Mouse (Mus musculus) adrenal gland, postnatal 0 days (tissue): ENCODE data around the gene Fanca. TPM values are rescaled to one million over a fixed set of nuclear protein-coding genes. Genes with fewer than 3 reads are reported as not detected.

Experiments
- polyA plus RNA-seq: library from polyadenylated mRNA; unstranded; fragments of >200 nt; fragmentation: Nextera tagmentation; extraction: Ambion mirVana; gene quantifications from 2 replicates; pipeline ENCODE4 v1.2.1, GENCODE M21; 2015

The Fanca gene
- 5.5 and 11.5 TPM in 2 replicates for polyA plus RNA-seq

GRCm38 (mm10) chr8:123318467-123318911 lies at the start of gene Fanca:
TSS of gene Fanca (minus strand) at chr8:123318576.

GRCm38 (mm10) chr8:123332262-123333090 lies 14.1 kb upstream of the Fanca start, which contains the start of gene Spire2:
TSS of gene Spire2 (plus strand) at chr8:123332713.

GRCm38 (mm10) chr8:123254099-123254885 lies 64.1 kb downstream of the Fanca start, which contains the start of the genes Zfp276 and Vps9d1:
TSS of gene Zfp276 (plus strand) at chr8:123254195.
TSS of gene Vps9d1 (minus strand) at chr8:123254348.

GRCm38 (mm10) chr8:123235520-123236497 lies 82.6 kb downstream of the Fanca start, which contains the start of gene Spata2l:
TSS of gene Spata2l (minus strand) at chr8:123236233.

GRCm38 (mm10) chr8:123224278-123225266 lies 93.8 kb downstream of the Fanca start, which contains the start of gene Cdk10:
TSS of gene Cdk10 (plus strand) at chr8:123224842.

Other genes with a start within 250 kb of the Fanca start
- 1,556 and 1,800 TPM in 2 replicates for gene Rpl13, start 216.2 kb downstream of the Fanca start, polyA plus RNA-seq
- 1.9 and 2.1 TPM in 2 replicates for gene Cpne7, start 201.2 kb downstream of the Fanca start, polyA plus RNA-seq
- gene Sult5a1, start 160.3 kb downstream of the Fanca start, polyA plus RNA-seq, result 32.0 and 64.8 TPM in 2 replicates
- gene Dpep1, start 132.3 kb downstream of the Fanca start, polyA plus RNA-seq, result 39.7 and 90.2 TPM in 2 replicates
- gene Chmp1a, start 105.8 kb downstream of the Fanca start, polyA plus RNA-seq, result 135 and 154 TPM in 2 replicates
- 4.3 and 5.1 TPM in 2 replicates for gene Spata33, start 105.7 kb downstream of the Fanca start, polyA plus RNA-seq
- gene Cdk10, start 93.7 kb downstream of the Fanca start, polyA plus RNA-seq, result 27.2 and 30.8 TPM in 2 replicates
- 3.3 and 8.4 TPM in 2 replicates for gene Spata2l, start 82.3 kb downstream of the Fanca start, polyA plus RNA-seq
- 11.6 and 13.3 TPM in 2 replicates for gene Zfp276, start 64.4 kb downstream of the Fanca start, polyA plus RNA-seq
- 17.0 and 18.7 TPM in 2 replicates for gene Vps9d1, start 64.2 kb downstream of the Fanca start, polyA plus RNA-seq
- 4.2 and 6.7 TPM in 2 replicates for gene Spire2, start 14.1 kb upstream of the Fanca start, polyA plus RNA-seq
- 127 and 188 TPM in 2 replicates for gene Tcf25, start 55.2 kb upstream of the Fanca start, polyA plus RNA-seq
- gene Mc1r, start 88.5 kb upstream of the Fanca start, polyA plus RNA-seq, result 0.05 TPM in 1 of 2 replicates, not detected in the other
- gene Tubb3, start 92.8 kb upstream of the Fanca start, polyA plus RNA-seq, result 93.9 and 334 TPM in 2 replicates
- 21.8 and 22.2 TPM in 2 replicates for gene Def8, start 105.0 kb upstream of the Fanca start, polyA plus RNA-seq
- 22.6 and 45.2 TPM in 2 replicates for gene Afg3l1, start 159.3 kb upstream of the Fanca start, polyA plus RNA-seq
- gene Dbndd1, start 196.9 kb upstream of the Fanca start, polyA plus RNA-seq, result 2.8 and 7.5 TPM in 2 replicates
- gene Gas8, start 200.3 kb upstream of the Fanca start, polyA plus RNA-seq, result 12.5 and 17.9 TPM in 2 replicates